Mouse (Mus musculus) Muller cell, postnatal 12 days (primary cell): ENCODE measurements around the gene Susd2.

Source experiments
- DNase-seq: peaks from one replicate; pipeline ENCODE4 v3.0.0-alpha.2; 2015; ENCODE audit errors: inconsistent ontology term

Susd2 gene

DNA sequence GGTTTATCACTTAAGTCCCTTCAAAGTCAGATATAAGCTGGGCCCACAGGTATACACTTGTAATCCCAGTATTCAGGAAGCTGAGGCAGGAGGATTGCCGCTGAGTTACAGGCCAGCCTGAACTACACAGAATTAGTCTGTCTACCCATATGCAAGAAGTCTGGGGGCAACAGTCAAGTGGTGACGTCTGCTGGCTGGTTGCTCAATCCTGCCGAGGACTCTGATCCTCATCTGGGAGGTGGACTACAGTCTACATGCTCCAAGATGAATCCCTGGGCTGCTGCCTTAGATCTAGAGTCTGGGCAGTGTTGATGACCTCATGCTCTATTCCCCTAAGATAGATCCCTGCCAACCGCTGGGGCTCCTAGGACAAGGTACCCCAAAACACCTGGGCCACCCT is 10.2 kb upstream of the Susd2 start:
- DNase-seq: no peak

- no peak for DNase-seq
Observed at GRCm38 (mm10) chr10:75651381-75652068, 7.7 kb upstream of the Susd2 start.

DNA sequence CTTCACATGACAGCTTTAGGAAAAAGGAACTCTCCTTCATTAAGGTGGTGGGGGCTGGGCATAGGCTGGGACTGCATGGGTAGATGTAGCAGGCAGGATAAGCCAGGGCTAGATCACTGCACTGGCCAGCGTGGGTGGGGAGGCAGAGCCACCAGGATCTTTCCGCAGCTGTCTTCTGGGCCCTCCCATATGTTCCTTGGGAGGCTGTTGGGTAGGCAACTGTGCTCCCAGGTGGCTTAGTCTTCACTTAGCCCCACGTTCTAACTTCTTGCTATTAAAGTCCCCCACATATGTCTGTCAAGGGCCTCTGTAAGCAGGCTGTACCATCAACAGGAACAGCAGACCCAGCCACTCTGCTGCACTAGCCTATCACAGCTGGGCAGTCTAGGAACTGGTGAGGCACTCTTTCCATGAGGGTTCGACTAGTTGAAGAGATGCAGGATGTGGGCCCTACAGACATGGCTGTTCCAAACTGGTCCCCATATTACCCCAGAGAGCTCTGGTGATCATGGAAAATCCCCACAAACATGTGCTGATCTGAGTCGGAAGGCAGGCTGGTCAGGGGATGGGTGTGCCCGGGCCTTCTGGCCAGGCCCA is 6.6 kb upstream of the Susd2 start:
- no peak for DNase-seq

DNA sequence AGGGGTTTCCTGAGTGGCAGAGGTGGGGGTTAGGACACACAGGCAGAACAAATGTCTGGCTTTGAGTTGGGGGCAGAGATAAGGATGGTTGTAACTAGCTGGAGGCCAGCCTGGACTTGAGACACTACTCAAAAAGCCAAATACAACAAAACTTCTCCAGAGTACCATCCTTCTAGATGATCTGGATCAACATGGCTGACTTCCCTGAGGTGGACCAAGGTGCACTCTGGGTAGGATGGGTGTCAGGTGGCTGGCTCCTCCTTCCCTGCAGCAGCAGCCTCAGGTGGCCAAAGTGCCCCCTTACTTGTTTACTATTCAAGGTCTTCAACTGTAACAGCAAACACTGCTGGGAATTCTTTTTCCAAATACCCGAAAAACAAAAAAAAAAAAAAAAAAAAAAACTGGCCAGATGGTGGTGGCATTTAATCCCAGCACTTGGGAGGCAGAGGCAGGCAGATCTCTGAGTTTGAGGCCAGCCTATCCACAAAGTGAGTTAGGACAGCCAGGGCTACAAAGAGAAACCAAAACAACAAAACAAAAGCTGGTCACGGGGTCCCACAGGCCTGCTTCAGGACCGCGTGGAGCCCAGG is 5.7 kb upstream of the Susd2 start:
- no peak for DNase-seq

- no peak for DNase-seq
Observed at GRCm38 (mm10) chr10:75649001-75649400, 5.2 kb upstream of the Susd2 start.

DNA sequence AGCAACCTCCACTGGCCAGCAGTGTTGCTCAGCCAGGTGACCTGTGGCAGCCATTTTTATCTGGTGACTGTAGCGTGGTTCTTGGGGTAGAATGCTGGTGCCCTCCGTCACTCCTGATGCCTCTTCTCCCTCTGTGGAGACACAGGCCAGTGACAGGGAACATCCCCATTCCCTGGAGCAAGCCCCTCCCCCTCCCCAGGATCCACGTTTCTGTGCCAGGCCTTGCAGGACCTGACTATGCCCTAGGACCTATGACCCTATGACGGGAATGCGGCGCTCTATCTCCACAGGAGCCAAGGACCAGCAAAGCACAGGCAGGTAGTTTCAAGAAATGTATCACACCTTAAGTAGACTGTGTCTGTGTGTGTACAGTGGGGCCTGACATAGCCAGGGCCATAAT is 4.3 kb upstream of the Susd2 start:
- DNase-seq: no peak

DNA sequence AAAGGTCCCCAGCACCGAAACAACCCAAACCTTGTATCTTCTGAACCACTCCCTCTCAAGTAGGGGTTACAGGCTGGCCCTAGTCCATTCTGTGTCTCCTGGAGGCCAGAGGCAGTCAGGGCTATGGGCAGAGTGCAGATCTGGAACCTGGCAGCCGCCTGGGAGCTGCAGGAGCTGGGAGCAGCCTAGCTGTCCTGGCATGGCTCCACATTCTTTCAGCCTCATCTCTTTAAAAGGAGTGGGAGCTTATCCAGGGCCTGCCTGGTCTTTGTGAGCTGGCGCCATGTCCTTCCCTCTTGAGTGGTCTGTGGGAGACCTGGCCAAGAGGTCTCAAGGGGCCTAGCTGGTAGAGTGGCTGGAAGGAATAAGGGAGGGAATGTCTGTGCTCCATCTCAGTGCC is 3.6 kb upstream of the Susd2 start:
- DNase-seq: peak; percentile 75

DNA sequence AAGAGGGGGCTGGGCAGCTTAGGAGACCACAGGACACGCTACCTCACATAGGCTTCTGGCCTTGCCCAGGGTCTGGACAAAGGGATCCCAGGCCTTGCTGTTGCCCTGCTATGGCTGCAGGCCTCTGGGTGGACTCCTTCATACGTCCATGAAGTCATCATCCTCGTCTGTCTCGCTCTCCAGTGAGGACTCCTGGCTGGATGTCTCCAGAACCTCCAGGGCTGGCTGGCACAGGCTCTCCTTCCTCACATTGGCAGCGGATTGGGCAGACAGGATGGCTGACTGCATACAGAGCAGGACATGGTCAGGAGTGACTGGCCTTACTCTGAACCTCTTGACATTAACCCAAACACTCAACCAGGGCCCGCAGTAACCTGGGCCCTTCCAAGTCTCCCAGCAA is 2.6 kb upstream of the Susd2 start:
- no peak for DNase-seq

GRCm38 (mm10) chr10:75645616-75646015 is 1.8 kb upstream of the Susd2 start:
- no peak for DNase-seq

GRCm38 (mm10) chr10:75642891-75643290 is 917 bp downstream of the Susd2 start:
- no peak for DNase-seq

GRCm38 (mm10) chr10:75642436-75642835 is 1.4 kb downstream of the Susd2 start:
- DNase-seq: no peak

- no peak for DNase-seq
Observed at GRCm38 (mm10) chr10:75641721-75642222, 2.0 kb downstream of the Susd2 start.

DNA sequence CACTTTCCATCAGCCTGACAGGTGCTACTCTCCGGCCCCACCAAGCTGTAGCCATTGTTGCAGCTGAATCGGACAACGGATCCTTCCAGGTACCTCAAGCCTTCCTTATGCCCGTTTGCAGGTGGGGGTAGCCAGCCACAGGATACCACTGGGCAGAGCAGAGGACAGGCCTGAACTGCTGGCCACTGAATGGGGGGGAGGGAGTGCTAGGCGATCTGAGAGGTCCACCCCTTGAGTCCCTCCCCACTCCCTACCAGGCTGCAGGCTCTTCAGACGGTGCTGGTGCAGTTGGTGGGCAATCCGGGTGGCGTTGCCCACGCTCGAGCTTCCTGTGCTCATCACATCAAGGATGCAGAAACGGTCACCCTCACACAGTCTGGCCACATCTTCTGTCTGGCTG is 6.1 kb downstream of the Susd2 start:
- no peak for DNase-seq

GRCm38 (mm10) chr10:75636084-75636786 is 7.6 kb downstream of the Susd2 start:
- DNase-seq: no peak

- DNase-seq: peak; percentile 64
Observed at GRCm38 (mm10) chr10:75635693-75636055, 8.1 kb downstream of the Susd2 start.

- DNase-seq: no peak
Observed at GRCm38 (mm10) chr10:75635019-75635692, 8.7 kb downstream of the Susd2 start.

DNA sequence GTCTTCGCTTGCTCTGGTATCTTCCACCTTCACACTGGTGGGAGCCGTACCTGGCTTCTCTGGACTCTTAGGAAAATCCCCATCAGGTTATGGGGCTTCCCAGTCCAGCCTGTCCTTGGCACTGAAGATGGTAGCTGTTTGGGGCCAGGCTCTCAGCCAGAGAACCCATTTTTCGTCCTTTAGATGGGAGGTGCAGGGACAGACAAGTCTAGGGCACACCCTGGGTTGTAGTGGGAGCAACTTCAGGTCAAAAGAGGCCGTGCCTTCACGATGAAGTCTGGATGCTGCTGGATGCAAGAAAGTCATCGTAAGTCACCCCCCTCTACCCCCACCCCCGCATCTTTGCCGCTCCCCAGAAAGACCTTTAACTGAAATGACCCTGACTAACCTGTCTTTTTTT is 9.2 kb downstream of the Susd2 start:
- no peak for DNase-seq

- no peak for DNase-seq
Observed at GRCm38 (mm10) chr10:75633576-75634139, 10.2 kb downstream of the Susd2 start.

GRCm38 (mm10) chr10:75633048-75633447 is 10.8 kb downstream of the Susd2 start:
- DNase-seq: no peak

DNA sequence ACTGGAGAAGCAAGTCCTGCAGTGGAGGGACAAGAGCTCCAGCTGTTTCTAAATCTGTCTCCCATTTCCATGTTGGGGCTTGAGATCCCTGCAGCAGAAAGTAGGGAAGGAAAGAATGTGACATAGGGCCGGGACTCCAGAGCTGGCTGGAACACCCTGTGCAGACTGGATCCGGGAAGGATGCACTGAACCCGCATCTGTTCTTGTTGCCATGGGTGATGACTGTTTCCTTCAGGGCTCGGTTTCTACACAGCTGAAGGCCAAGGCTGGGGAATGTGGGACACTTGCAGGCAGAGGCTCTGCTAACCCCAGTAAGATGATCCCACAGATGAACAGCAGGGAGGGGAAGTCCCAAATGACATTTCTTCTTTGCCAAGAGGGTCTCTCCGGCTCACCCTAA is 11.2 kb downstream of the Susd2 start:
- no peak for DNase-seq

DNA sequence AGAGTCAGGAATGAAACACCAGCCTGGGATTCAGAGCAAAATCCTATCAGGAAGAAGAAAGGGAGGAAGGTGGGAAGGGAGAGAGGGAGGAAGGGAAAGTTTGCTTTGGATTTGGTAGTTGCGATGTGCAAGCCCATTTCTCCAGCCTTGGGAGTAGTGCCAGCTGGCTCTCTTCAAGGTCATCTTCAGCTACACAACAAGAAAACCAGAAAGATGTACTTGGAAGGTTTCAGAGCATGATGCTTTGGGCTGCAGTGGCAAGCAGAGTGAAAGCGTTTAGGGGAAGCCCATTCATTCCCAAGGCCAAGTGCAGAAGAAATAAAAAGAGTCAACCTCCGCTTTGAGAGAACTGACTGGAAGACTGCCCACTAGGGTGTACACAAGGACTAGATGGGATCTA is 16.3 kb downstream of the Susd2 start:
- DNase-seq: no peak

DNA sequence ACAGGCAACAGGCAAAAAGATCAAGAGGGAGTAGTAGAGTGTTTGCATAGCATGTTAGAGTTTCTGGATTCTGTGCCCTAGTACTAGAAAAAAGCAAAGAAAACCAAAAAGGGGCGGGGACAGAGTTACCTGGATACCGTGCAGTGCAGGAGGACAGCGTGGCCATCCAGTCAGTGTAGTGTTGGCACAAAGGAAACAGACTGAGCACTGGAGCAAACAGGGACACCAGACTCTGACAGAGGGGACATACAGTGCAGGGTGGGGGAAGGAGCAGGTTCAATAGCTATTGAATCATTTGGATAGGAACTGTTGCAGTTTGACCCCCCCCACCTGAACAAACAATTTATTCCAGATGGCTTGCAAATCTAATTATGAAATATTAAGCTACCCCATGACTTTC is 16.8 kb downstream of the Susd2 start:
- no peak for DNase-seq
